Mouse (Mus musculus) CH12.LX (cell line): ENCODE results near the gene Reep1.

Experiments
- MXI1 ChIP-seq: IDR thresholded peaks from 2 replicates; pipeline ENCODE4 v1.6.1; 2011; ENCODE audit warnings: mild to moderate bottlenecking, low read depth, low read length, improper control_type of control experiment
- ZKSCAN1 ChIP-seq: IDR thresholded peaks from 2 replicates; pipeline ENCODE4 v1.6.1; 2012; ENCODE audit warnings: low read depth, inconsistent platforms, low read length, improper control_type of control experiment, borderline replicate concordance

DNA sequence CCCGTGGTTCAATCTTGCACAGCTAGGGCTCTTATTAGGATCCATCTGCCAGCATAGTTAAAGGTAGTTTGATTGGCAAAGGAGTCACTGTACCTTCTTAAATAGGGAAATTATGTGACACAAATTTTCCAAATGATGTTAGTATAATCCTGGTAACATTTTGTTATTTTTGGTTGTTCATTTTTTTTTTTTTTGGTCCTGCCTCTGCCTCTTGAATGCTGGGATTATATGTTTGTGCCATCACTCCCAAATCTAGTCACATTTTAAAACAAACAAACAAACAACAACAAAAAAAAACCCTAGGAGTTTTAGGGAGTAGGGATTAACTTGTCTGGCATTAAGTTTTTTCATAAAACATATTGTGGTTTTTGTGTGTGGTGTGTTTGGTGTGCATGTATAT is 119.5 kb downstream of the Reep1 start, which contains the start of gene Mrpl35:
- no peak for TF ChIP-seq ZKSCAN1
- TF ChIP-seq MXI1 = no peak
